Mouse (Mus musculus): ENCODE measurements at regions not wholly inside any gene's neighbourhood (a gene's known extent, or its start where the extent isn't known, plus 50 kb on each side); places are given as distances from the start of the nearest gene placed in this dataset.

DNA sequence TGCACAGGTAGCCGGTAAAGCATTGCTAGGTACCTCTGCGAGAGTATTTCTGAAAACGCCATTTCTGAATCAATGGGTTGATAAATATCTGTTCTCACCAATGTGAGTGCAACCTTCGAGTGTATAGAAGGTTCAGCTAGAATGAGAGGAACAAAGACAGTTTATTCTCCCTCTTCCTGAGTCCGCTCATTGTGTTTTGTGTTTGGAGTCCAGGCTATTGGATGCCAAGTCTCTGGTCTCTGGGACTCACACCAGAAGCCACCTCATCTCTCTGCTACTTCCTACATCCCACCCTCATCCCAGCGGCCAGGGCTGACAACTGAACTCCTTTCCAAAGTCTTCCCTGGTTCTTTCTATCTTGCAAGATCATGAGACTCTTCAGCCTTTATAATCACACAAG lies 62.7 kb downstream of the Lrrc30 start:
- in situ Hi-C loops (cut with MboI, MseI) = no loop called here

DNA sequence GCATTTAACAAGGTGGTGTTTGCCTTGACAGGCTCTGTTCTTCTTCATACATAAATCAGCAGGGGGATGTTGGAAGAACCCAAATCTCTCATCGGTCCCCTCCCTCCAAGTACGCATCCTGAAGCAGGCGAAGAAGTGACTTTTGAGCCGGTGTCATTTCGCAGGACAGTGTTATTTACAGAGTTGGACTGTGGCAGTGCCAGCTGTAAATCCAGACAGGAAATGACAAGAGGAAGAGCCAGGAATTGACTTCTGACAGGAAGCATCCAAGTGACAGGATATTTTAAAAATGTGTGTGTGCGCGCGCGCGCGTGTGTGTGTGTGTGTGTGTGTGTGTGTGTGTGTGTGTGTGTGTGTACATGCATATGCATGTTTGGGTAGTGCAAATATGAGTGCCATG lies 66.3 kb downstream of the Lrrc30 start:
- in situ Hi-C loops (cut with MboI, MseI) = no loop called here

DNA sequence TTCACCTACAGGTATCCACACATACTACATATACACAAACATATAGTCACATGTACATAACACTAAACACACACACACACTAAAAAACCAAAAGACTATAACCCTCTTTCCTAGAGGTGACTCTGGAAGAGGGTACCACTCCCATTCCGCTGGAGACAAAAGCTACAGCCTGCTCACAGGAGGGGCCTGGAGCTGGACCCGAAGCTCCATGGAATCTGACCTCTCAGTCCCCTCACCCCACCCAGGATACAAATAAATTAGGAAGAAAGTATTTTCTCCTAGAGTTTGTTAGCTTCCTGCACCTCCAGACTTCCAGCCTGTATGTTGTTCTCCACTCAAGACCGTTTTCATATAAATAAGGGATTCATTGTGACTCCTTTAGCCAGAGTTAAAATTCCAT lies 66.8 kb downstream of the Lrrc30 start:
- in situ Hi-C loops (cut with MboI, MseI) = no loop called here

DNA sequence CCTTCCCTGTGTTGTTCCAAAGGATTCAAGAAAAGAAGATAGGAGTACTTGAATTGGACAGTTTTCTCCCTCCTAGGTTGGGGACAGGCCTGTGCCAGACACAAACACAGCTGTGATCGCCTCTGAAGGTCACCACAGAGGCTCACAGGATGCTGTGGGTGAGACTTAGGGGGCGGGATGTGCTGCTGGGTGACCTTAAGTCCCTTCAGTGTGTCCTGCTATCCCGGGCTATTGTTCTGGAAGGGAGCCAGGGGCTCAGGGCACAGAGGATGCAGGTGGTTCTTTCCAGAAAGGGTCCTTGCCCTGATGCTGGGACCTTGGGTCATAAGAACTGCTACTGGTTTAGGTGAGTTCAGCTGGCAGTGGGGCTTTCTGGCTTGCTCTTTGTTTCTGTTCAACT lies 67.7 kb downstream of the Lrrc30 start:
- in situ Hi-C loops (cut with MboI, MseI) = no loop called here

DNA sequence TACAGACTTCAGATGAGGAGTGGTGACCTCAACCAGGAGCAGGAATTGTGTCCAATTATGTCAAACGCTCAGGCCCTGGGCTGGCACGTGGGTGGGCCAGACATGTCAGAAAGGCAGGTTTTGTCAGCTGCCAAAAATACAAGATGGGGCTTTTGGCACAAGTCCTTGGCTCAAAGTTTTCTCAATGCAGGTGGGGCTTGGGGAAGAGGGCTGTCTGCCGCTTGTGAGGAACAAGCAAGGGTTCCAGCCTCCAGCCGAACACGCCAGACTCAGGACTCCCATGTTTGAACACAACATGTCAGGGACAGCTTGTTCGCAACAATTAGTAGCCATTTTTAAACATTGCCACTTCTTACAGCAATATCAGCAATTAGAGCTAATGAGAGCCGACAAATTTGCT lies 69.5 kb downstream of the Lrrc30 start:
- in situ Hi-C loops (cut with MboI, MseI) = no loop called here

DNA sequence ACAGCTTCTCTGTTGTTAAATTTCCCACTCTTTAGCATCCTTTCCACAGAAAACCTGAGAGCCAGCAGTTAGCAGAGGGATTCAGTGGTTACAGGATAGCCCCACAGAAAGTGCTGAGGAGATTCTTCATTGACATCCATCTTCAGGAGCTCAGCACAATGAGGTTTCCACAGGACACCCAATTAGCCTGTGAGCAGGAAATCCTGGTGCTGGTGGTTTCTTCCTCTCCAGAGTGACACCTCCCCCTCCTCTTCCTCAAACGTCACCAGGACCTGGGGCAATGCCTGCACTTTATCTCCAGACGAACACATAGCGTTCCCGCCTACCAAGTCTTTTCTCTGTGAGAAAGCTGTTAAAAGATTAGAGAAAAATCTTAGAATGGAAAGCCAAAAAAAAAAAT lies 70.7 kb downstream of the Lrrc30 start:
- in situ Hi-C loops (cut with MboI, MseI) = no loop called here

DNA sequence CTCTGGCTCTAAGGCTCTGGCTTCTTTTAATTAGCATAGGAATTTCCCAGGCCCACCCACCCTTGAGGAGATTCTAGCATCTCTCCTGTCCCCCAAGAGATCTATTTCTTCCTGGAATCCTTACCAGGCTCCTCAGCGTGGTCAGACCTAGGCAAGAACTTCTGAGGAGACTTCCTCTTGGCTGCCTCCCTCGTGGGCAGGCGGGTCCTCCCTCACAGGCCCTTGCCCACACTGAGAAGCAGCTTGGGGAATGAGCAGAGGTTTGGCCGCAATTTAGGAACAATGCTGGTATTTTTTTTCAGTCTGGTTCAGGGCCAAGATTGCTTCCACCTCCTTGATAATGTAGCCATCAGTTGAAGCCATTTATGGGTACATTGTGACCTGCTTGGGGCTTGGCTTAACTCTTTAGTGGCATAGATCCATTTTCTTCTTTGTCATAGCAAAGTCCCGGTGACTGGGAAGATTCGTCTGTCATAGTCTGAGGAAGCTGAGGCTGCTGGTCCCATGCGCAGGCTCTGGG lies 75.1 kb downstream of the Lrrc30 start:
- in situ Hi-C loops (cut with MboI, MseI) = no loop called here

DNA sequence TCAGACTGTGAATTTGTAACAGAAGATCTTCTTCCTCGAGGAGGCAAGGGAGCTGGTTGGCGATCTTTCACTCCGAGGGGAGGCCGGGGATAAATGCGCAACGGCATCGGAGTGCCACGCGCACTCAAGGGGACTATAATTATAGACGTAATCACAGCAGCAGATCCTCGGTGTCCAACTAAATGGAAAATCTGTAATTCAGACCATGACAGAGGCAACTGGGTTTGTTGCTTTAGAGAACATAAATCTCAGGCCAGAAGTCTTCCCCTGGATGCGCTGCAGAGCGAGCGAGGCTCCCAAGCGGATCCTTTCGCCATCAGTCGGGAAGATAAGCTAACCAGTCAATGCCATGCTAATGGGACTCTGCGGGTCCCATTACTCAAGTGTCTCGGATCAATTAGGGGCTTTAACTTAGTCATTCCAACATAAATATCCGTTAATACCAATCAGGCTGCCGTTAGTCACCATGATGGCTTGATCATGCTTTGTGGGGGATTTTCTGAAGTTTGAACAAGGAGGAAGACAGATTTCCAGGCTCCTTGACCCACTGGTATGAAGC lies 79.9 kb downstream of the Lrrc30 start:
- in situ Hi-C loops (cut with MboI, MseI) = loop anchor here (5.0 kb wide), 1 partner anchor 55 kb away; no protein-coding TSS in a partner anchor

DNA sequence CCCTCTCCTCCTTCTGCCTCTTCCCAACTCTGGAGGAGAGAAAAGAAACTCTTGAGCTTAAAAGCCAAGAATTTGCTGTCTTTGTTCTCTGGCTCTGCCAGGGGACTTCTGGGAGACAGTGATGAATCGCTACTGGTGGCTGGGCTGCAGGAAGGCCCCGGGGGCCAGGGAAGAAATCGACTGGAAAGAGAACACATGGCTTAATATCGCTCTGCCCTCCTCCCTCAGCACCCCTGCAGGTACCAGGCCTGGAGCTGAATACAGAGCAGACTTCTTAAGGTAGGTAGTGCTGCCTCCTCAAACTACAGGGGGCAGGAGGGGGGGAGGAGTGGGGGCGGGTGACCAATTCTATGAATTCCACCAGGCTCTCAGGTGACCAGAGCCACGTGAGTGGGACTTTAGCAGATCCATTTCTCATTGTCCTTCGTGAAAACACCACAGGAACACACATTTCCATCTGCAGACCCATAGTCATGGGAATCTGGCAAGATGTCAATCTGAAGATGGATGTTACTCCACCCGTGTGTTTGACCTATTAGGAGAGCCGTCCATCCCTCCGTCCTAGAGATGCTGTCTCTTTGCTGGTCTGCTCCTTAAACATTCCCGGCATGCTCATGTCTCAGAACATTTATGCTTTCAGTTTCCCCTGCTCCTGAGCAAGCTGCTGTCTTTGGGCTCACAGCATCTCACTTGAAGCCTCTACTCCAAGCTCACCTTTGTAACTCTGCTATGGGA lies 83.4 kb downstream of the Lrrc30 start:
- in situ Hi-C loops (cut with MboI, MseI) = no loop called here

DNA sequence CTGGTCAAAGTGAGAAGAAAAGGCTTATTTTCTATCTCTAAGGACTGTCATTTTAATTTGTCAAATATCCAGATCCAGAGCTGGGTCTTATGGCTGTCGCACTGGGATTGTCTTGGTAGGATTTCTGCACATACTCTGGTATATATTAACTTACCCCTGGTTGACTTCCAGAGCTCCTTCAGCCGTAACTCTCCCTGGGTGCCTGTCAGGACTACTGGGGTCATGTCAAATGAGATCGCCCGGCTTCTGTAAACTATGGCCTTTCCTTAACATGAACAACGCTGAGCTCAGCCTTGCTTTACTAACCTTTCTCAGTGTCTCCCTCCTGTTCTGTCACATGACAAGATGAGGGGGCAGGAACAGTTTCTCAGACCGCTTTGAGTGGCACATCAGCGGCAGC lies 88.1 kb downstream of the Lrrc30 start:
- in situ Hi-C loops (cut with MboI, MseI) = no loop called here

DNA sequence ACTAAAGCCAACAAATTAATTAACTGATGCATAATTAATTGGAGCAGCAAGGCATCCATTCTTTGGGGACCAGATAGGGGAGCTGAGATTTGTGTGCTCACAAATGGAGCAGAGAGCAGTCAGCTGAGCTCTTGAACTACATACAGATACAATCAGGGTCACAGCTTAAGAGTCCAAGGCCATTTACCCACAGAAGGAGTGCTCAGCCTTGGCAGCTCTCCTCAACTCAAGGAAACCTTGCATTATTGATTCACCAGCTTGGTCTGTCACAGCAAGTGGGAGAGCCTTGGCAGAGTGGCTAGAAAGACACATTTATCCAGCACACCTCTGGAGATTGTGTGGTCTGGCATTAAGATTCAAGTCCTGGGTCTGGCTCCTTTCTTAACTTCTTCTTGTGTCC lies 100.2 kb downstream of the Lrrc30 start:
- in situ Hi-C loops (cut with MboI, MseI) = no loop called here

DNA sequence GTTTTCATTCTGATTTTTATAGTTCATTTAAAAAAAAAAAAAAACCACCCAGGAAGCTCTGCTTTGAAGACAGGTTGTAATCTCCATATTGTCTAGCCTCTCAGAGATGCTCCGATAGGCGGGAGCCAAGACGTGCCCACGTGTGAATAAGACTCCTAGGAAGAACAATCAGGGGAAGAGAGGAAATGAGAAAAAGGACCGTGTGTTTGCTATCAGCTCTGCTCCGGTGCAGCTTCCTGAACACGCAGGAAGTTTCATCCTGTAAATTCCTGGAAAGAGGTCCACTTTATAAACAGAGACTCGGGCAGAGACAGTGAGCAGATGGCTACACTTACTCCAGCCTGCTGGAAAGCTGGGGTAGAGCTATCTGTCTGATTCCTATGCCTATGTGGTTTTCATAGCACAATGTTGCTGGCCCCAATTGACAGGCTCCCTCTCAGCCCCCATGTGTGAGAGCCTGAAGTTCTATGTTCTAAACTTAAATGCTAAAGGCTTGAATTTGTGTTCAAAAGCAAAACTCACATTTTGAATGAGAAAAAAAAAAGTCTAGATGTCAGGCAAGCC lies 111.6 kb downstream of the Lrrc30 start:
- in situ Hi-C loops (cut with MboI, MseI) = no loop called here

DNA sequence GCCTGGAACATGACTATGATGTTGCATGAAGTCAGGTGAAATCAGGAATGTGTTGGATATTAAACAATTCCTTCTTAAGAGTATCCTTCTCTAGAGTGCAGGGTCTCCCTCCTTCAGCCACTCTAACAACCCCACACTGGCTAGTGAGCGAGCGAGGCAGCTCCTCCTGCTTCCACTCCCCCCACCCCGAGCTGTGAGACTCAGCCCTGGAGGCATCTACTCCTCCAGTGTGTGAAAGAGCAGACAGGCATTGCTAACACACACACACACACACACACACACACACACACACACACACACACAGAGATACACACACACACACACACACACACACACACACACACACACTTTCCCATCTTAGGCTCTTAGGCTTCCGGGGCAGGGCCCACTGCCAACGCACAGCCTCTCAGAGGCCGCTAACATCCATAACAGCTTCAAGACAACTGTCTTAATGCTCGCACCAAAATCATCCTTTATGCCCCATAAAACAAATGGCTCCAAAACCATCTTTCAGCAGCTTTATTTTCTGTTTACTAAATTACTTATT lies 116.8 kb downstream of the Lrrc30 start:
- in situ Hi-C loops (cut with MboI, MseI) = no loop called here

DNA sequence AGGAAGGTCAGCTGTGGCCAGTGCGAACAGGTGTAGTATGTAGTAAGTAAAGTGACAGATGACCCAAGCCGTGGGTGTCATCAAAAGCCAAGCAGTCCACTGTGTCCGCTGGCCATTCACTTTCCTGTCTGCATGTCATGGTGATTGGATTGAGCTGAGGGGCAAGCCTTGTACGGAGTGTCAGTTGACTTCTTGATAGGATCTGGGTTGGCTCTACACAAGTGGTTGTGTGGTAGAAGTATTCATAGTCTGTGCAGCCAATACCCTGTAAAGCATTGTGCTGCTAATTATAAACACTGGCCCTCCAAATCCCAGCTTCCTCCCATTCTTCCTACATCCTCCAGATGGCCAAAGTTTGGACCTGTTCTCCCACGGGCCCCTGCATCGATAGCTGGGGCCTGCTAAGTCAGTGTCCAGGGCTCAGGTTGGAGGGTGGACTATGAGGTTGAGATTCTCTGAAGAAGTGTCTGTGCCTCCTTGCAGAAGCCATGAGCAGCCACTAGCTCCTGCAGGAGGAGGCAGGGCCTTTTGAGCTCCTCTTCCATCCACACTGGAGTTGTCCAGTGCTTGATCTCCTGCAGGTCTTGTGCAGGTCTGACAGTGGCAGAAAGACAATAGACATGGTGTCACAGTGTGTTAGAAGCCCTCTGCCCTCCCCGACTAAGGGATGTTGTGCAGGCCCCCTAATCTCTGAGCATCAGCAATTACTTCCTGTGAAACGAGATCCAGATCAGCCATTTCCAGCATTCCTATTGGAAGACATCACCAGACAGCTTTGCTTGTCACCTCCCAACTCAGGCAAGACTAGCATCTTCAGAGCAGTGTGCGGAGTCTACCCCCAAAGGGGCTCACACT lies 117.9 kb downstream of the Lrrc30 start:
- in situ Hi-C loops (cut with MboI, MseI) = no loop called here

DNA sequence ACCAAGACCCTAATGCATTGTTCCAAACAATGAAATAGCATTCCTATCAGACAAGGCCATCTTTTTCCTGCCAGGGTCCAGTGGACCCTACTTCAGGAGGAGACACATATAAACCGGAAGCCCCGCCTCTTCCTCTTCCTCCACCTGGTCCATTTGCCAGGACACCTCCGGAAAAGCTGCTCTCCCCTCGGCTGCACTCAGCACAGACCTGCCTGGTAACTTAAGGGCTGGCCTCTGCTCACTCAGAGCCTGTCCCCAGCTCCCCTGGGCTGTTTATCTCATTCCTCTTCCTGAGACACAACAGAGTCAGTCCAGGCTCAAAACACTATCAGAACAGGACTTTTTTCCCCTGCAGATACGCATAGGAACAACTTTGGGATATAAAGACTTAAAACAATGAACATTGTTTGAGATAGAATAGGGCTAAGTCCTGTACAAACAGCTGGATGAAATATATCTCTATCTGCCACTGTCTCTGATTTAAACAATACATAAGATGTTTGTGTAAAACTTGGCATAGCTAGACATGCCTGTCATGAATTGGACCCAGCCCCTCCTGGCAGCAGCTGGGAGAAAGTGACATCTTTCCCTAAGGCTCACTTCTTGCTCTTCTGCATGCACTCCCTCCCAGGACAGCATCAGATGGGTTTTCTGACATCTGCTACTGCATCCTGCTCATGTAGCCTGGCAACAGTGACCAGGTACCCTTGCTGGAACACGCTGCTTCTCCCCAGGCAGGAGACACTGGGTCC lies 119.6 kb downstream of the Lrrc30 start:
- in situ Hi-C loops (cut with MboI, MseI) = no loop called here

DNA sequence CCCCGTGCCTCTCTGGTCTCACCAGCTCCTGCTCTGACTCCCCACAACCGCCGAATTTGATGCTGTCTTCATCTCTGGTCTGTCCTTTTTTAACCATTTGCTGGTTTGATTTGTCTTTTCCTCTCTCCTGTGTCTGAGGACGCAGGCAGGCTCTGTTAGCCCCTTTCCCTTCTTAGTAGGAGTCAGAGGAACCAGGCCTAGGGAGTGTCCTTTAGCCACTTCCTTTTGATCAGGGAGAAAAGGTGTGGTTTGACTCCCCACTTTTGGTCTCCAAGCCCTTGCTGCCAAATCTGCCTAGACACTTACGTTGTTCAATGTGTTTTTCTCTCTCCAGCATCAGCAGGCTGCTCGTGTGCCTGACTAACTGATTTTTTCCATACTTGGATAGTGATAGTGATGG lies 120.5 kb downstream of the Lrrc30 start:
- in situ Hi-C loops (cut with MboI, MseI) = no loop called here

DNA sequence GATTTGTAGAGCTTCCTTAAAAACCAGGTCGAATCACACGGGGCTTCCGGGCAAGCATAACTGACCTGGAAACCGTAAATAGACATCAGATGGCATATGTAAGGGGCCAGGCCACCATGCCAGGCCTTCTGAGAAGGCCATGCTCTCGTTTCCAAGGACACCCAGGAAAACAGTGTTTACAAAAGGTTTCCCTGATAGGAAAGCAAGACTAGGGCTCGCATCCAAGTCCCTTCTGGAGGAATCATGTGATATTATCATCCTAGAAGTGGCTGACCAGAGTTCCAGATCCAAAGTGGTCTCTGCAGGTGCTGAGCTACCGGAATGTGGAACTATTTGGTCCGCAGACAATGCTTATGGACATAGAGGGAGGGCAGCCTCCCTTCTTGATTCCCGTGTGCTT lies 122.6 kb downstream of the Lrrc30 start:
- in situ Hi-C loops (cut with MboI, MseI) = no loop called here

DNA sequence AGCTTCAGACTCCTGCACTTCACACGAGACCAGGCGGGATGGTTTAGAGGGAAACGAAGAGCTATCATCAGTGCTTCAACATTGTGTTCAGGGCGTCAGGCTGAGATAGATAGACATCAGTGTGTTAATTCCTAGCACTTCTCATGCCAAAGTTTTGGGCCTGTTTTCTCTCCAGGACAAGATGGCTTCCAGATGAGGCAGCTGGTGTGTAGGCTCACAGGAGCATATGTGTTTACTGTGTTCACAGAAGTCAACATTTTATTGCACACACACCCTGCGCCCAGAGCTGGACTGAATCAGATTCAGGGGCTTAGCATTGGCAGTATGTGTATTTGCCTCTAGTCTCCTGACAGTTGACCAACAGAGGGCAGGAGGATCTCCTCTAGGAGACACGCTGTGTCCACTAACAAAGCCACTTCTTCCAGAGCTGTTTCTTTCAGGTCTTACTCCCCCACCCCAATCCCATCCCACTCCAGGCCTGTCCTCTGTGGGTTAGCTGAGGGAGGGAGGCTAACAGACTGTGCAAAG lies 123.4 kb downstream of the Lrrc30 start:
- in situ Hi-C loops (cut with MboI, MseI) = no loop called here

DNA sequence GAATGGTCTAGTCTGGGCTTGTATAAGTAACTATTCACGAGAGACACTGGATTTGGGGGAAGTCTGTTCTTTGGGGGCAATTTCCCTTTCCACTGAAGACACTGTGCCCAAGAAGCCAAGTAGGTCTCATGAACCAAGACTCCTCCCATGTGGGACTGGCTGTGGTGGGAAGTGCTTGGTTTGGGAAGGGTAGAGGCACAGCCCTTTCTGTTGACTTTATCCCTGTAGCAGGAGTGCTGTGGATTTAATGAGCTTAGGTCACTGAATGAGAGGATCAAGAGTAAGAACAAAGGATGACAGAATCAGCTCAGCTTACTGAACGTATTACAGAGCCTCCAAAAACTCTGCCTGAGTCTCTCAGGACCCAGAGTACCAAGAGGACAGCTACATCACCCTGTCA lies 124.2 kb downstream of the Lrrc30 start:
- in situ Hi-C loops (cut with MboI, MseI) = no loop called here

DNA sequence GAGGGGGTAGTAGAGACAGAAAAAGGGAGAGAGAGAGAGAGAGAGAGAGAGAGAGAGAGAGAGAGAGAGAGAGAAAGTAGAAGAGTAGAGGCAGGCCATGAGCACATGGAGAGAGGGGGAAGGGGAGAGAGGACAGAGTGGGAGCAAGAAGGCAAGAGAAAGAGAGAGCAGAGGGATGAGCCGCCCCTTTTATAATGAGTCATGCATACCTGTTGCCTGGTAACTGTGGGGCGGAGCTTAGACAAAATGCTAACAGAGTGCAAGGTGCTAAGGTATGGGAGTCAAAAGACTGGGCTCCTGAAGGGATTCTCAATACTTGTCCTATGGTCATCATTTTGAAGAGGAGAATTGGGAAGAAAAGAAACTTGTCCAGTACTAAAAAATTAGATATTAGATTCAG lies 126.1 kb downstream of the Lrrc30 start:
- in situ Hi-C loops (cut with MboI, MseI) = no loop called here

DNA sequence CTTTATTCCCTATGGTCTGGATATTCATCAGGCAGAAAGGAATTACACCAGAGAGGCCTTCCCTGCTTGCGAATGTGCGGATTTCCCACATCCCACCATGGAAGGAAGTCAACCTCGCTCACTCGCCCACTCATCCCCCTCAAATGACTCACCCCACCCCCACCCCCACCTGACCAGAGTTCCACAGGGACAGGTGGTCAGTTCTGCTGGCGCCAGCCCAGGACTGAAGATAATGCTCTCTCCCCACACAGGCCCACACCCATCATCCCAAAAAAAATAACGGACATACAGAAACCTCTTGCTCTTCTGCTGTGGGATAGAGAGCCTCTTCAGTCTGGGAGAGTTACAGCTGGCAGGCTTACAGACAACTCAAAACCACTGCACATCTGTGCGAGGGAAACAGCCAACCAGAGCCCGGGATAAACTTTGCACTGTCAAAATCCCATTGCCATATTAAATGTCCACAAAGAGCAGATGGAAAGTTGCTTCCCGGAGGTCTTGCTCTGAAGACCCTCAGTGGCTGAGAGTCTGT lies 128.0 kb downstream of the Lrrc30 start:
- in situ Hi-C loops (cut with MboI, MseI) = no loop called here
